Mouse (Mus musculus): ENCODE measurements around the gene Sycn.
"Not testable (repeated sequence)": the region's sequence is repeated elsewhere in the genome, so short reads cannot be mapped to it uniquely, and the experiment has no call there.

Sycn gene

GRCm38 (mm10) chr7:28540526-28540925, at the start of gene Sycn:
Gene Sycn (plus strand): TSS chr7:28540885.
- no peak for DNase-seq

GRCm38 (mm10) chr7:28490903-28491302, 49.8 kb upstream of the Sycn start:
- no peak for DNase-seq

GRCm38 (mm10) chr7:28492310-28492709, 48.4 kb upstream of the Sycn start:
- no peak for DNase-seq

- no peak for DNase-seq
Observed at GRCm38 (mm10) chr7:28495426-28495825, 45.3 kb upstream of the Sycn start.

GRCm38 (mm10) chr7:28505585-28505984, 35.1 kb upstream of the Sycn start:
- peak; percentile 29 for DNase-seq

GRCm38 (mm10) chr7:28509121-28509520, 31.6 kb upstream of the Sycn start:
- not testable (repeated sequence) for DNase-seq

GRCm38 (mm10) chr7:28510405-28510974, 30.2 kb upstream of the Sycn start, which contains the start of gene Ifnl2:
Gene Ifnl2 (minus strand): TSS chr7:28510455.
- DNase-seq, result not testable (repeated sequence)

- no peak for DNase-seq
Observed at GRCm38 (mm10) chr7:28511441-28511840, 29.2 kb upstream of the Sycn start.

- not testable (repeated sequence) for DNase-seq
Observed at GRCm38 (mm10) chr7:28522536-28522935, 18.1 kb upstream of the Sycn start, which contains the start of gene Ifnl3. Gene Ifnl3 (plus strand): TSS chr7:28522836.

GRCm38 (mm10) chr7:28527922-28528719, 12.6 kb upstream of the Sycn start:
- DNase-seq, result peak; percentile 90

- peak; percentile 33 for DNase-seq
Observed at GRCm38 (mm10) chr7:28532005-28532404, 8.7 kb upstream of the Sycn start.

GRCm38 (mm10) chr7:28538886-28539285, 1.8 kb upstream of the Sycn start:
- not testable (repeated sequence) for DNase-seq

GRCm38 (mm10) chr7:28544051-28544601, 3.4 kb downstream of the Sycn start:
- no peak for DNase-seq

GRCm38 (mm10) chr7:28545048-28545890, 4.6 kb downstream of the Sycn start:
- DNase-seq, result peak; percentile 39

- no peak for DNase-seq
Observed at GRCm38 (mm10) chr7:28545891-28546210, 5.2 kb downstream of the Sycn start.

- no peak for DNase-seq
Observed at GRCm38 (mm10) chr7:28546649-28547048, 6.0 kb downstream of the Sycn start.

- no peak for DNase-seq
Observed at GRCm38 (mm10) chr7:28547154-28547553, 6.5 kb downstream of the Sycn start, which contains the start of gene Nccrp1. Gene Nccrp1 (minus strand): TSS chr7:28547254.

GRCm38 (mm10) chr7:28547628-28548027, 6.9 kb downstream of the Sycn start:
- DNase-seq, result no peak

- DNase-seq, result no peak
Observed at GRCm38 (mm10) chr7:28553076-28553475, 12.4 kb downstream of the Sycn start.

- no peak for DNase-seq
Observed at GRCm38 (mm10) chr7:28555939-28556535, 15.4 kb downstream of the Sycn start.

- no peak for DNase-seq
Observed at GRCm38 (mm10) chr7:28557069-28557468, 16.4 kb downstream of the Sycn start.

GRCm38 (mm10) chr7:28557708-28558107, 17.0 kb downstream of the Sycn start:
- DNase-seq, result no peak

GRCm38 (mm10) chr7:28558486-28558885, 17.8 kb downstream of the Sycn start:
- DNase-seq, result peak; percentile 89

Data from lung, postnatal 10 days (tissue).